Mouse (Mus musculus): Measurements from ENCODE around the gene Hnrnpl. TPM values are rescaled to one million over a fixed set of nuclear protein-coding genes. Genes with fewer than 3 reads are reported as not detected.
A peak's percentile ranks its signal among the peaks of the same experiment; 100 is the strongest.

The Hnrnpl gene
- total and polyA plus RNA-seq, 3 experiments: 296 to 645 (median 371) TPM

GRCm38 (mm10) chr7:28788307-28789195 is 19.8 kb upstream of the Hnrnpl start, which contains the start of gene Rinl:
Gene Rinl (plus strand): TSS chr7:28788969.
- H3K4me1 ChIP-seq (ENCODE audit: control insufficient read depth in 1 of 2, insufficient read depth in 2 of 2): peaks cover 39 to 93% of the 10 kb centered on the region in 2 experiments
- in situ Hi-C loops (cut with MboI; ENCODE audit: low pct_ligation_motif_present, low pct_unique_long_range_greater_than_20kb, low sequenced_read_pairs): loop anchor here (25.0 kb wide), 1 partner anchor 249 kb away; no protein-coding TSS in a partner anchor
- H3K27ac ChIP-seq (ENCODE audit: insufficient read depth, low read depth): peak within 1 kb of the TSS; percentile 92
- H3K9me3 ChIP-seq (replicated peaks; ENCODE audit: low read length): no peaks in the 10 kb centered on the region
- dilution Hi-C loops (cut with MboI; ENCODE audit: extremely low pct_ligation_motif_present, extremely low pct_unique_long_range_greater_than_20kb, low sequenced_read_pairs): no loop called here
- peak within 1 kb of the TSS; percentile 40 for H3K9ac ChIP-seq (ENCODE audit: insufficient read depth, low read depth)
- no peaks in the 10 kb centered on the region for H3K79me2 ChIP-seq (replicated peaks; ENCODE audit: control insufficient read depth, extremely low read depth, insufficient read depth, poor library complexity, severe bottlenecking)
- peaks cover 15 to 43% of the 10 kb centered on the region in 2 experiments for H3K36me3 ChIP-seq (replicated peaks in 1 of 2; ENCODE audit: control insufficient read depth in 1 of 2, insufficient read depth in 1 of 2, low read length in 1 of 2)
- DNase-seq (ENCODE audit: extremely low read depth): peak; percentile 92
- H3K4me3 ChIP-seq (replicated peaks in 1 of 3; ENCODE audit: low read depth in 2 of 3, low read length in 2 of 3, poor library complexity in 1 of 3): peak within 1 kb of the TSS; percentile 12 to 38 (median 30)
- H3K27me3 ChIP-seq (replicated peaks): no peaks in the 10 kb centered on the region
- H3K4me2 ChIP-seq (ENCODE audit: insufficient read depth, low read depth, poor library complexity, severe bottlenecking): peak within 1 kb of the TSS; percentile 69
- no peak; the same call in 1 of the 2 replicates for TF ChIP-seq RCOR1 (conservative IDR thresholded peaks at IDR 0.05; ENCODE audit: low read depth, low read length)
- no peak for TF ChIP-seq GABPA (IDR thresholded peaks at IDR 0.05; ENCODE audit: insufficient replicate concordance, low read depth, low read length)
- TF ChIP-seq ZMIZ1 (IDR thresholded peaks at IDR 0.05; ENCODE audit: low read depth, low read length): peak; percentile 54; the same call in 1 of the 2 replicates
- TF ChIP-seq MEF2A (IDR thresholded peaks at IDR 0.05; ENCODE audit: borderline replicate concordance, low read depth, low read length): peak; percentile 85
- peak; percentile 70 for TF ChIP-seq POLR2A (IDR thresholded peaks at IDR 0.05; ENCODE audit: low read depth, low read length)
- TF ChIP-seq POLR2AphosphoS2 (IDR thresholded peaks at IDR 0.05; ENCODE audit: low read depth, low read length): peak; percentile 72
- peak; percentile 58; the same call in 1 of the 2 replicates for TF ChIP-seq NELFE (IDR thresholded peaks at IDR 0.05; ENCODE audit: low read depth, low read length)
- TF ChIP-seq JUN (IDR thresholded peaks at IDR 0.05; ENCODE audit: insufficient read depth, low read depth, low read length): no peak
- peak; percentile 91 for TF ChIP-seq ETS1 (conservative IDR thresholded peaks at IDR 0.05; ENCODE audit: low read depth, low read length)
- no peak for TF ChIP-seq USF1 (IDR thresholded peaks at IDR 0.05; ENCODE audit: low read depth, low read length)
- peak; percentile 89; the same call in 1 of the 2 replicates for TF ChIP-seq CHD1 (IDR thresholded peaks at IDR 0.05; ENCODE audit: low read depth, low read length)
- TF ChIP-seq CHD2 (IDR thresholded peaks at IDR 0.05; ENCODE audit: low read length): peak; percentile 45
- no peak; the same call in 1 of the 2 replicates for TF ChIP-seq TBP (conservative IDR thresholded peaks at IDR 0.05; ENCODE audit: low read depth, low read length)
- no peak for TF ChIP-seq MAX (IDR thresholded peaks at IDR 0.05; ENCODE audit: low read length)
- no peak for TF ChIP-seq ZNF384 (IDR thresholded peaks at IDR 0.05; ENCODE audit: low read depth, low read length)
- TF ChIP-seq TCF12 (IDR thresholded peaks at IDR 0.05; ENCODE audit: low read depth, low read length): peak; percentile 99
- no peak for TF ChIP-seq SMC3 (IDR thresholded peaks at IDR 0.05; ENCODE audit: low read depth, low read length)
- no peak for TF ChIP-seq PAX5 (IDR thresholded peaks at IDR 0.05; ENCODE audit: low read length)
- TF ChIP-seq ZKSCAN1 (IDR thresholded peaks at IDR 0.05; ENCODE audit: borderline replicate concordance, low read depth, low read length): no peak
- TF ChIP-seq USF2 (conservative IDR thresholded peaks at IDR 0.05; ENCODE audit: low read depth, low read length): no peak
- peak; percentile 83 for TF ChIP-seq EP300 (IDR thresholded peaks at IDR 0.05; ENCODE audit: low read length)
- TF ChIP-seq UBTF (IDR thresholded peaks at IDR 0.05; ENCODE audit: low read depth, low read length): no peak
- TF ChIP-seq MYC (IDR thresholded peaks at IDR 0.05; ENCODE audit: low read depth, low read length): no peak
- TF ChIP-seq MAZ (IDR thresholded peaks at IDR 0.05; ENCODE audit: low read depth, low read length): peak; percentile 41; the same call in 1 of the 2 replicates
- TF ChIP-seq SIN3A (IDR thresholded peaks at IDR 0.05; ENCODE audit: low read length): peak; percentile 36; the same call in 1 of the 2 replicates
- 0 out of 2 replicates have a peak, but pooled peaks have one; percentile 54 for TF ChIP-seq HCFC1 (IDR thresholded peaks at IDR 0.05; ENCODE audit: low read depth, low read length)
- TF ChIP-seq E2F4 (IDR thresholded peaks at IDR 0.05; ENCODE audit: insufficient replicate concordance, low read depth, low read length): no peak
- no peak for TF ChIP-seq CTCF (conservative IDR thresholded peaks at IDR 0.05 in 1 of 2, IDR thresholded peaks at IDR 0.05 in 1 of 2; ENCODE audit: low read depth in 2 of 2, low read length in 2 of 2)
- TF ChIP-seq ZC3H11A (IDR thresholded peaks at IDR 0.05; ENCODE audit: low read depth, low read length): no peak
- peak; percentile 45; the same call in 1 of the 2 replicates for TF ChIP-seq MXI1 (IDR thresholded peaks at IDR 0.05; ENCODE audit: low read depth, low read length)
- TF ChIP-seq ELF1 (IDR thresholded peaks at IDR 0.05; ENCODE audit: low read depth, low read length): peak; percentile 84
- TF ChIP-seq NRF1 (IDR thresholded peaks at IDR 0.05; ENCODE audit: low read depth, low read length): peak; percentile 7; the same call in 1 of the 2 replicates
- no peak for TF ChIP-seq RAD21 (IDR thresholded peaks at IDR 0.05; ENCODE audit: low read depth, low read length)
- TF ChIP-seq BHLHE40 (IDR thresholded peaks at IDR 0.05; ENCODE audit: low read depth, low read length): peak; percentile 1; the same call in 1 of the 2 replicates
- TF ChIP-seq IRF4 (IDR thresholded peaks at IDR 0.05; ENCODE audit: low read depth, low read length): peak; percentile 96
- no peak for TF ChIP-seq JUND (conservative IDR thresholded peaks at IDR 0.05; ENCODE audit: low read depth, low read length)
- 0 out of 2 replicates have a peak, but pooled peaks have one; percentile 48 for TF ChIP-seq MAFK (IDR thresholded peaks at IDR 0.05; ENCODE audit: insufficient replicate concordance, low read length)

All from CH12.LX (cell line).